ENCODE assay signal across 8 mouse cellular contexts in genomic region chr2:34371441-34372304, GRCm38 (mm10). TPM values are rescaled to one million over a fixed set of nuclear protein-coding genes. Genes with fewer than 3 reads are reported as not detected.
A peak's percentile ranks its signal among the peaks of the same experiment; 100 is the strongest.
DNase-seq lines count a peak whose midpoint lies in the region; ATAC-seq and TF ChIP-seq lines count a peak whose summit lies in the region.

No protein-coding gene starts in this region.

- TF ChIP-seq EP300 in heart, postnatal 0 days (IDR thresholded peaks at IDR 0.05; ENCODE audit: low read depth): no peak

- H3K9me3 ChIP-seq in E14TG2a.4 (ENCODE audit: low read length): no peaks in the 10 kb centered on the region
- H3K9me3 ChIP-seq in embryonic facial prominence, embryonic 11.5 days (replicated peaks; ENCODE audit: control insufficient read depth, low read length): no peaks in the 10 kb centered on the region
- no peaks in the 10 kb centered on the region for H3K9me3 ChIP-seq in heart, postnatal 0 days (replicated peaks; ENCODE audit: control insufficient read depth, low read length)

- WGBS in embryonic facial prominence, embryonic 11.5 days: under 1% methylated on average over 56 of the region's 118 CpGs
- WGBS in heart, postnatal 0 days: under 1% methylated on average over 58 of the region's 118 CpGs

- peak overlapping the region; percentile 99 for H3K27ac ChIP-seq in embryonic facial prominence, embryonic 11.5 days (replicated peaks; ENCODE audit: low read depth, low read length)
- peak overlapping the region; percentile 98 for H3K27ac ChIP-seq in heart, postnatal 0 days (ENCODE audit: low read depth)

- H3K4me1 ChIP-seq in E14TG2a.4 (replicated peaks; ENCODE audit: low read depth, low read length): peaks cover 20% of the 10 kb centered on the region
- no peaks in the 10 kb centered on the region for H3K4me1 ChIP-seq in embryonic facial prominence, embryonic 11.5 days (ENCODE audit: control insufficient read depth, insufficient read depth, low read length)
- peaks cover 11% of the 10 kb centered on the region; the same call in 1 of the 2 replicates for H3K4me1 ChIP-seq in heart, postnatal 0 days (ENCODE audit: control insufficient read depth, insufficient read depth)

- peak overlapping the region; percentile 89 for H3K4me3 ChIP-seq in E14TG2a.4 (replicated peaks; ENCODE audit: low read length)
- H3K4me3 ChIP-seq in embryonic facial prominence, embryonic 11.5 days (ENCODE audit: low read depth, low read length): peak overlapping the region; percentile 93
- peak overlapping the region; percentile 95 for H3K4me3 ChIP-seq in heart, postnatal 0 days (ENCODE audit: low read depth, low read length)

- H3K4me2 ChIP-seq in embryonic facial prominence, embryonic 11.5 days (ENCODE audit: low read depth, low read length): peak overlapping the region; percentile 90
- peak overlapping the region; percentile 83 for H3K4me2 ChIP-seq in heart, postnatal 0 days (ENCODE audit: low read depth, low read length)

- peak overlapping the region; percentile 93 for H3K9ac ChIP-seq in embryonic facial prominence, embryonic 11.5 days (replicated peaks; ENCODE audit: low read length)
- peak overlapping the region; percentile 94 for H3K9ac ChIP-seq in heart, postnatal 0 days (replicated peaks; ENCODE audit: low read depth, low read length)

- 0 out of 2 replicates have a peak, but pooled peaks have one; percentile 12 for ATAC-seq in embryonic facial prominence, embryonic 11.5 days (replicated peaks; ENCODE audit: insufficient number of reproducible peaks, low FRiP score, low TSS enrichment, low read depth)
- ATAC-seq in heart, postnatal 0 days (ENCODE audit: insufficient read depth, low read depth): peak; percentile 44

- peak; percentile 77 for DNase-seq in adrenal gland, postnatal 14 days
- peak; percentile 76 for DNase-seq in embryonic facial prominence, embryonic 11.5 days (ENCODE audit: low spot score)
- DNase-seq in heart, postnatal 0 days (ENCODE audit: low spot score): peak; percentile 36
- DNase-seq in kidney, postnatal 25 days: peak; percentile 39 to 77
- peak; percentile 34 for DNase-seq in lung, postnatal 25 days (ENCODE audit: low spot score)
- peak; percentile 72 for DNase-seq in retina, embryonic 14.5 days (ENCODE audit: low spot score)
- peak; percentile 26 for DNase-seq in urinary bladder, postnatal 14 days (ENCODE audit: low spot score)

- no peak for TF ChIP-seq CTCF in E14TG2a.4 (conservative IDR thresholded peaks at IDR 0.05; ENCODE audit: low read length)
- TF ChIP-seq CTCF in heart, postnatal 0 days (IDR thresholded peaks at IDR 0.05; ENCODE audit: low read depth): no peak

- H3K27me3 ChIP-seq in E14TG2a.4 (ENCODE audit: insufficient read depth, low read length): peaks cover 47% of the 10 kb centered on the region
- no peaks in the 10 kb centered on the region for H3K27me3 ChIP-seq in embryonic facial prominence, embryonic 11.5 days (ENCODE audit: control insufficient read depth, insufficient read depth, low read length)
- H3K27me3 ChIP-seq in heart, postnatal 0 days (ENCODE audit: control insufficient read depth, insufficient read depth, low read length): no peaks in the 10 kb centered on the region

- no peaks in the 10 kb centered on the region for H3K36me3 ChIP-seq in E14TG2a.4 (ENCODE audit: insufficient read depth, low read length)
- no peaks in the 10 kb centered on the region for H3K36me3 ChIP-seq in embryonic facial prominence, embryonic 11.5 days (replicated peaks; ENCODE audit: control insufficient read depth, insufficient read depth, low read depth, low read length)
- no peaks in the 10 kb centered on the region for H3K36me3 ChIP-seq in heart, postnatal 0 days (replicated peaks; ENCODE audit: control insufficient read depth, insufficient read depth, low read length)

RNA-seq across cellular contexts. Expression of gene Pbx3, which starts 1.3 kb away (rescaled TPM):
- total RNA-seq in adrenal gland, postnatal 14 days (2021): 73.9 and 75.9 TPM in 2 replicates
- polyA plus RNA-seq in embryonic facial prominence, embryonic 11.5 days (2014; fragmentation: Nextera tagmentation; extraction: Ambion mirVana): 48.9 and 53.2 TPM in 2 replicates
- total RNA-seq in heart, postnatal 0 days (2014; rRNA removed; ENCODE audit: low replicate concordance): 22.0 and 34.3 TPM in 2 replicates
- 10.2 and 11.4 TPM in 2 replicates for polyA plus RNA-seq in heart, postnatal 0 days (2015; fragmentation: Nextera tagmentation; extraction: Ambion mirVana)

RNA-seq across cellular contexts. Expression of gene Mapkap1, which starts 34.9 kb away (rescaled TPM):
- total RNA-seq in adrenal gland, postnatal 14 days (2021): 72.1 and 77.9 TPM in 2 replicates
- 92.0 and 103 TPM in 2 replicates for polyA plus RNA-seq in embryonic facial prominence, embryonic 11.5 days (2014; fragmentation: Nextera tagmentation; extraction: Ambion mirVana)
- 87.6 and 91.7 TPM in 2 replicates for total RNA-seq in heart, postnatal 0 days (2014; rRNA removed; ENCODE audit: low replicate concordance)
- 60.3 and 62.5 TPM in 2 replicates for polyA plus RNA-seq in heart, postnatal 0 days (2015; fragmentation: Nextera tagmentation; extraction: Ambion mirVana)

Comparison
In these comparisons a context has a peak if more than half of its experiments do, and no peak if none do; other contexts are left out.
1. Peak in every context shown above with its lines: DNase-seq, ATAC-seq, H3K4me3 ChIP-seq and H3K27ac ChIP-seq.
2. DNase-seq: peak in every context shown above with its lines; median percentile 77 in adrenal gland, postnatal 14 days; 76 in embryonic facial prominence, embryonic 11.5 days; 72 in retina, embryonic 14.5 days; 58 in kidney, postnatal 25 days; 36 in heart, postnatal 0 days; 34 in lung, postnatal 25 days; 26 in urinary bladder, postnatal 14 days.